Mouse (Mus musculus) stomach, adult 2 months (tissue): ENCODE data around the gene Trpc4ap. TPM values are rescaled to one million over a fixed set of nuclear protein-coding genes. Genes with fewer than 3 reads are reported as not detected.

Experiments used
- polyA plus RNA-seq: library from polyadenylated mRNA; depleted of rRNA; stranded (reverse); fragments of >200 nt; gene quantifications from 2 replicates; pipeline ENCODE4 v1.2.3, GENCODE M21; 2012; rRNA removed

Trpc4ap gene
- 72.7 and 87.2 TPM in 2 replicates for polyA plus RNA-seq

GRCm38 (mm10) chr2:155691723-155692493, at the start of gene Trpc4ap:
Trpc4ap (minus strand) TSS chr2:155692384.

DNA sequence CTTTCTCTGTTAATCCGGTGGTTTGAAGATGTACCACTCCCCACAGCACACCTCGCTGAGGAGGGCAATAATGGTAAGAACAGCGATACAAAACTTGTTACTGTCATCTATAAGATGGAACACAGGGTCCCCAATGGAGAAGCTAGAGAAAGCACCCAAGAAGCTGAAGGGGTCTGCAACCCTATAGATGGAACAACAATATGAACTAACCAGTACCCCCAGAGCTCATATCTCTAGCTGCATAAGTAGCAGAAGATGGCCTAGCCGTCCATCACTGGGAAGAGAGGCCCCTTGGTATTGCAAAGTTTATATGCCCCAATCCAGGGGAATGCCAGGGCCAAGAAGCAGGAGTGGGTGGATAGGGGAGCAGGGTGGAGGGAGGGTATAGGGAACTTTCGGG, 43.6 kb upstream of the Trpc4ap start, which contains the start of gene Gm17581:
Gene Gm17581 (minus strand): TSS at position 101 of the 400 bp plus-strand sequence.

GRCm38 (mm10) chr2:155729158-155729645, 37.0 kb upstream of the Trpc4ap start, which contains the start of gene Edem2:
Edem2 (minus strand) TSS chr2:155729475.

DNA sequence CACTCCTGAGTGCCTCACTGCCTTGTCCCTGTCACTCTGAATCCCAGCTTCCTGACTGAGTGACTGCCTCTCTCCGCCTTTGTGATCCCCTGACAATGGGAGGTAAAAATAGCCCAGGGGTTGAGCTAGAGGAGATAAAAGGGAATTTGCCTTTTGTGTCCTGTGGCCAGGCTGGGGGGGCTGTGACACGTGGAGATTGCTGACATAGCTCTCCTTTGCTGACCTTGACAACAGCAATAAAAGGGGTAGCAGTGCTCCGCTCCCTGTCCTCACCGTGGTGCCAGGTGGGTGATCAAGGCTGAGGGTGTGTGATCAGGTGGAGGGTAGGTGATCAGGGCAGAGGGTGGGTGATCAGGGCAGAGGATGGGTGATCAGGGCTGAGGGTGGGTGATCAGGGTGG, 81.2 kb downstream of the Trpc4ap start, which contains the start of gene Myh7b:
Gene Myh7b (plus strand): TSS at position 235 of the 400 bp plus-strand sequence.

GRCm38 (mm10) chr2:155592137-155592853, 99.9 kb downstream of the Trpc4ap start, which contains the start of gene Gss:
Gss (minus strand) TSS chr2:155592810.

Other genes with a start within 250 kb of the Trpc4ap start
- gene Ncoa6, start 218.5 kb downstream of the Trpc4ap start, polyA plus RNA-seq = 2.5 and 5.7 TPM in 2 replicates
- gene Acss2, start 174.4 kb downstream of the Trpc4ap start, polyA plus RNA-seq = 11.1 and 13.2 TPM in 2 replicates
- gene Ggt7, start 174.1 kb downstream of the Trpc4ap start, polyA plus RNA-seq = 9.5 and 12.7 TPM in 2 replicates
- gene Gss, start 99.6 kb downstream of the Trpc4ap start, polyA plus RNA-seq = 59.0 and 67.1 TPM in 2 replicates
- gene Myh7b, start 81.2 kb downstream of the Trpc4ap start, polyA plus RNA-seq = 0.02 TPM in 1 of 2 replicates, not detected in the other
- gene Edem2, start 37.1 kb upstream of the Trpc4ap start, polyA plus RNA-seq = 42.9 and 44.4 TPM in 2 replicates
- not detected in 2 replicates for gene Gm17581, start 43.5 kb upstream of the Trpc4ap start, polyA plus RNA-seq
- gene Procr, start 58.7 kb upstream of the Trpc4ap start, polyA plus RNA-seq = 6.5 and 8.9 TPM in 2 replicates
- 0.22 TPM in 2 replicates for gene Mmp24, start 83.0 kb upstream of the Trpc4ap start, polyA plus RNA-seq
- gene BC029722, start 127.0 kb upstream of the Trpc4ap start, polyA plus RNA-seq = 39.1 and 88.0 TPM in 2 replicates
- gene Eif6, start 134.5 kb upstream of the Trpc4ap start, polyA plus RNA-seq = 175 and 188 TPM in 2 replicates
- 8.5 and 10.6 TPM in 2 replicates for gene Fam83c, start 142.5 kb upstream of the Trpc4ap start, polyA plus RNA-seq
- gene Uqcc1, start 237.9 kb upstream of the Trpc4ap start, polyA plus RNA-seq = 4.6 and 7.1 TPM in 2 replicates
- gene Gm15557, start 248.3 kb upstream of the Trpc4ap start, polyA plus RNA-seq = not detected in 2 replicates